Mouse (Mus musculus) cerebellum, adult 8-10 months (tissue): ENCODE measurements around the gene Snu13.

Experiments used
- DNase-seq: peaks from one replicate; pipeline ENCODE4 v3.0.0; 2022

Snu13 gene

DNA sequence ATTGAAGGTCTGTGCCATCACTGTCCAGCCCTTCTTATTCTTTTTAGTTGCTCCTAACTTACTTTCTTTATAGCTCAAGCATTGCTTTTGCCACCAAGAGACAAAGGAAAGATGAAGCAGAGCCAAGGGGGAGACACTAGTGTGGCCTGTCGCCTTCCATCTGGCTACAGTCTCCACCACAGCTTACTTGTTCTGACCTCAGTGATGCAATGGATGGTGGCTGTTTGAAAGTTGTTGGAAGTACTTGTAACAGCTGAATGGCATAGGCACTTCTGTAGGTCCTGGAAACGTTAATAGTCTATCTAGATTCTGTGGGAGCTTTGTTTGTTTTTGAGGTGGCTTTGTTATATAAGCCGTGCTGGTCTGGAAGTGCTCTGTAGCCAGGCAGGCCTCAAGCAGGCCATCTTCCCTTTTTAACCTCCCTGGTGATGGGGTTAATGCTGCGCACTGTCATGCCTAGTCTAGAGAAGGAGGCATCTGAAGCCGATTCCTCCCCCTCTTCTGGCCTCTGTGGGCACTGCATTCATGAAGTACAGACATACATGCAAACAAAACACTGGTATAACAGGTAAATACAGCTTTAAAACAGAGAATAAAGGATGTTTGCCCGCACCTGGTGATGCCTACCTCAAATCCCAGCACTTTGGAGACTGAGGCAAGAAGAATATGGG, 23.3 kb downstream of the Snu13 start:
- no peak for DNase-seq

DNA sequence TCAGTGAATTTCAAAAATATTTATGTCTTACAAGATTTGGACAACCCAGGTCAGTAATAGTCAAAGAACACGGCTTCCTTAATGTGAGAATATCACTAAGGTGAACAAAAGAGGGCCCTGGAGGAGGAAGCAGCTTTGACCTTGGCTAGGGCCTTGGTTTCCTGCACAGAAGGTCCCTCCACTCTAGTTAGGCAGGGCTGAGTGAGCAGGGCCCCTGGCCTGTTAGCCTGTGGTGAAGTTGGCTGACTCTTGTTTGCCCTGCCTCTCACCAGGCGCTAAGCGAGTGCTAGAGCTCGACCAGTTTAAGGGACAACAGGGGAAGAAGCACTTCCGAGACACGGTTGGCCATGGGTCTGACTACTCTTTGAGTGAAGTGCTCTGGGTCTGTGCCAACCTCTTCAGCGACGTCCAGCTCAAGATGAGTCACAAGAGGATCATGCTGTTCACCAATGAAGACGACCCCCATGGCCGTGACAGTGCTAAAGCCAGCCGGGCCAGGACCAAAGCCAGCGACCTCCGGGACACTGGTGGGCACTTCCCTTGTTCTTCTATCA, 24.8 kb downstream of the Snu13 start:
- no peak for DNase-seq

DNA sequence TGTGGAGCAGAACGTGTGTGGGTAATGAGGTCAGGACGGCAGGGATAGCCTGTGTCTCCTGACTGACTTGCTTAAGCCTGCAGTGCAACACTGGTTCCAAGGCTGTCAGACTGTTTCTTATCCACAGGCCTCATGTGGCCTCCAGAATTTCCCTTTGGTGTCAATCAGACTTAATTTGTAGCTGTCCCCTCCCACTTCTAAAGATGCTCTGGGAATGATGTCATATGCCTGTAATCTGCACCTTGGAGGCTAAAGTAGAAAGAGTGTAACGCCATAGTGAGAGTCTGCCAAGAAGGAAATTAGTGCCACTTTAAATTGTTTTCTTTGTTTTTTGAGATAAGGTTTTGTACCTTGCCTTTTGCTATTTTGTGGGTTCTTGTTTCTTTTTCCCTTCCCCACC, 28.1 kb downstream of the Snu13 start:
- DNase-seq, result no peak

DNA sequence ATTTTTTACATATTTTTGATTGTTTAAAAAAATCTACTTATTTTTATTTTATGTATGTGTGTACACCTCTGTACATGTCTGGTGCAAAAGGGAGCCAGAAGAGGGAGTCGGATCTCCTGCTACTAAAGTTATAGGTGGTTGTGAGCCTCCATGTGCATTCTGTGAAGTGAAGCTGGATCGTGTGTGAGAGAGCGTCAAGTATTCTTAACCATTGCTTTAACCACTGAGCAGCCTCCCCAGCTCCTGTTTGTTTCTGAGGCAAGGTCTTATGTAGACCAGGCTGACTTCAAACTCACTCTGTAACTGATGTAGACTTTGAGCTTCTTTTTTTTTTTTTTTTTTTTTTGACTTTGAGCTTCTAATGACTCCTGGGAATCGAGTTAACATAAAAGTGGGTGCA, 29.9 kb downstream of the Snu13 start:
- DNase-seq, result no peak

DNA sequence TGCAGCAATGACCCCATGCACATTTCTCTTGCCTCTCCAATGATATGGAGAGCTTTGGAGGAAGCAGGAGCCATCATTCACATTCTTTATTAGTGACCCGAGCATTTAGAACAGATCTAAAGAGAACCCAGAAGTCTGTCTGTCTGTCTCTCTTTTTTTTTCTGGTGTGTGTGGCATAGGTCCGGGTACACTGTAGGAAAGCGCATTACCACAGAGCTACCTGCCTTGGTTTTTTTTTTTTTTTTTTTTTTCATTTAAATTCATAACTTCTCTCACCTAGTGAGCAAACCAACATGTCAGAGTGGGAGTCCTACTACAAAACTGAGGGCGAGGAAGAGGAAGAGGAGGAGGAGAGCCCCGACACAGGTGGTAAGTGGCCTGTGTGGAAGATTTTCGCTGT, 30.6 kb downstream of the Snu13 start:
- no peak for DNase-seq

- peak; percentile 100 for DNase-seq
Observed at GRCm38 (mm10) chr15:82016101-82016808, 31.1 kb downstream of the Snu13 start.

GRCm38 (mm10) chr15:82015392-82016100, 31.9 kb downstream of the Snu13 start:
- DNase-seq, result peak; percentile 48

GRCm38 (mm10) chr15:82014745-82015391, 32.5 kb downstream of the Snu13 start:
- no peak for DNase-seq

- DNase-seq, result no peak
Observed at GRCm38 (mm10) chr15:82011947-82012346, 35.5 kb downstream of the Snu13 start.

DNA sequence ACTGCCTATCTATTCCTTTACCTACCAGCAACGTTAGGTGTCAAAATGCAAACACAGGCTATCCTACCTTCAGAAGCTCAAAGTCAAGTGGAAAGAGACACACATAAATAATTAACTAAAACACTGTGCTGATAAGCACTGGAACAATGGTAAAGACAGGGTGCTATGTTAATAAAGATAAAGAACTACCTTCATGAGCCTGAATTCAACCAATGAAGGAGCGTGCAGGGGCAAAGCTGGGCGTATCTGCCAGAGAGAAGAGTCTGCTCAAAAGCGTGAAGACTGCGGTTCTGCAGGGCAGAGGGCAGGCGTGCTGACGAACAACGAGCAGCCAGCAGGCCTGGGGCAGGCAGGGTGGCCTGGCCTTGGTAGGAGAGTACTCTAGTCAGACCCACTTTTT, 43.1 kb downstream of the Snu13 start:
- DNase-seq, result no peak

DNA sequence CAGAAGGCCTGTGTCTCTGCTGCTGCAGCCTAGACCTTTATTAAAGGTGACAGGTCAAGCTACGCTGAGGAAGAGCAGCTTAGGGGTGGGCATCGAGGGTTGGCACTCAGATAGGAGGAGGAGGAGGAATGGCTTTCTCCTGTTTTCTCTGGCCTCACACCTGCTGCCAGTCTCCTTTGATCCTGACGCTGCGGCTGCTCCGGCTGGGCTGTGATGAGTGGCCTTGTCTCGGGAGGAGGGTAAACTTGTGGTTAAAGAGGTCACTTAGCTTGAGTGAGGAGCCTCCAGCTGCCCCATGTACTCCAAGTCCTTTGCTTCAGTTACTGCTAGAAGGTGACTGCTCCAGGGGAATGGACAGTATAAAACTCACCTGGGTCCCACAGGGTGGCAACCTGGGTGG, 53.4 kb downstream of the Snu13 start:
- no peak for DNase-seq

GRCm38 (mm10) chr15:81990549-81990948, 56.8 kb downstream of the Snu13 start:
- DNase-seq, result no peak
